Mouse (Mus musculus) lung, postnatal 0 days (tissue): ENCODE results near the gene S100b. TPM values are rescaled to one million over a fixed set of nuclear protein-coding genes. Genes with fewer than 3 reads are reported as not detected.

Experiments used
- ATAC-seq: fragments of 200-750 bp; cut with Nextera tagmentation; 2 replicates; pipeline ENCODE4 v1.8.0; 2017; ENCODE audit warnings: moderate library complexity
- DNase-seq: peaks from one replicate; pipeline ENCODE4 v3.0.0-alpha.2; 2016; ENCODE audit warnings: low spot score
- H3K27ac ChIP-seq: fragments of 300-500 bp; sonication (generic); 2 replicates; pipeline ENCODE4 v1.5.1; 2014; ENCODE audit warnings: antibody characterized with exemption, mild to moderate bottlenecking, low read length, mixed read lengths
- H3K27me3 ChIP-seq: fragments of 300-500 bp; sonication (generic); replicated peaks from 2 replicates; pipeline ENCODE4 v1.6.1; 2014; ENCODE audit warnings: low read length, mixed read lengths; ENCODE audit not compliant: insufficient read depth
- H3K36me3 ChIP-seq: fragments of 300-500 bp; sonication (generic); 2 replicates; pipeline ENCODE4 v1.6.1; 2014; ENCODE audit warnings: low read length, mixed read lengths; ENCODE audit not compliant: insufficient read depth
- H3K4me1 ChIP-seq: fragments of 300-500 bp; sonication (generic); 2 replicates; pipeline ENCODE4 v1.6.1; 2014; ENCODE audit warnings: antibody characterized with exemption, low read depth, low read length, mixed read lengths; ENCODE audit not compliant: insufficient read depth
- H3K4me2 ChIP-seq: fragments of 300-500 bp; sonication (generic); replicated peaks from 2 replicates; pipeline ENCODE4 v1.6.1; 2014; ENCODE audit warnings: low read depth, mild to moderate bottlenecking, low read length, moderate library complexity, mixed read lengths
- H3K4me3 ChIP-seq: fragments of 300-500 bp; sonication (generic); 2 replicates; pipeline ENCODE4 v1.5.1; 2014; ENCODE audit warnings: low read depth, low read length
- H3K9ac ChIP-seq: fragments of 300-500 bp; sonication (generic); replicated peaks from 2 replicates; pipeline ENCODE4 v1.6.1; 2014; ENCODE audit warnings: low read depth, mild to moderate bottlenecking
- H3K9me3 ChIP-seq: fragments of 300-500 bp; sonication (generic); 2 replicates; pipeline ENCODE4 v1.6.1; 2016; ENCODE audit warnings: low read length, mixed read lengths
- CTCF ChIP-seq: IDR thresholded peaks from 2 replicates; pipeline ENCODE4 v1.5.1; 2016; ENCODE audit warnings: antibody characterized with exemption, mild to moderate bottlenecking
- EP300 ChIP-seq: IDR thresholded peaks from 2 replicates; pipeline ENCODE4 v1.6.1; 2016; ENCODE audit warnings: antibody characterized with exemption, mild to moderate bottlenecking, control low read depth
- WGBS: fragments of 180-500 bp; shearing (Covaris S2); extraction: QIAGEN DNeasy Blood & Tissue Kit; methylation state at CpG from one replicate; pipeline ENCODE4 v1.1.7; 2014; 5-methylcytosine and 5-hydroxymethylcytosine counted together
- polyA plus RNA-seq: library from polyadenylated mRNA; unstranded; fragments of >200 nt; fragmentation: Nextera tagmentation; extraction: Ambion mirVana; gene quantifications from 2 replicates; pipeline ENCODE4 v1.2.1, GENCODE M21; 2015

Gene S100b
- polyA plus RNA-seq, 1 experiment from 2014 or later, result 1.9 TPM

GRCm38 (mm10) chr10:76262431-76262830 is 8.8 kb downstream of the S100b start:
- H3K9me3 ChIP-seq, result no peaks in the 10 kb centered on the region
- no peak overlapping the region for H3K4me3 ChIP-seq
- no peak overlapping the region for H3K4me2 ChIP-seq
- H3K36me3 ChIP-seq, result peaks cover 10% of the 10 kb centered on the region; the same call in 1 of the 2 replicates
- peaks cover 6% of the 10 kb centered on the region; the same call in 1 of the 2 replicates for H3K4me1 ChIP-seq
- H3K27ac ChIP-seq, result 0 out of 2 replicates have a peak overlapping the region, but pooled peaks have one; percentile 47
- DNase-seq, result peak; percentile 28
- TF ChIP-seq CTCF (peak; percentile 23; the same call in 1 of the 2 replicates), EP300 (no peak)
- no peak overlapping the region for H3K9ac ChIP-seq
- 49% methylated on average over 4 of the region's 4 CpGs for WGBS
- no peaks in the 10 kb centered on the region for H3K27me3 ChIP-seq
- ATAC-seq, result no peak

GRCm38 (mm10) chr10:76271238-76271637 is 17.6 kb downstream of the S100b start:
- 36% methylated on average over 8 of the region's 8 CpGs for WGBS
- Histone ChIP-seq H3K27ac (no peak overlapping the region), H3K27me3 (no peaks in the 10 kb centered on the region), H3K36me3 (peaks cover 40% of the 10 kb centered on the region; the same call in 1 of the 2 replicates), H3K9me3 (no peaks in the 10 kb centered on the region), H3K9ac (no peak overlapping the region), H3K4me1 (no peaks in the 10 kb centered on the region), H3K4me2 (no peak overlapping the region), H3K4me3 (no peak overlapping the region)
- DNase-seq (peak; percentile 55), ATAC-seq (peak; percentile 61)
- TF ChIP-seq EP300 (no peak), CTCF (peak; percentile 81)

GRCm38 (mm10) chr10:76275256-76275655 is 21.6 kb downstream of the S100b start:
- peaks cover 30% of the 10 kb centered on the region for H3K36me3 ChIP-seq
- 82% methylated on average over 10 of the region's 10 CpGs for WGBS

GRCm38 (mm10) chr10:76278541-76279097 is 25.0 kb downstream of the S100b start:
- DNase-seq, result no peak
- ATAC-seq, result no peak
- no peaks in the 10 kb centered on the region for H3K27me3 ChIP-seq
- no peaks in the 10 kb centered on the region for H3K4me1 ChIP-seq
- H3K4me3 ChIP-seq, result no peak overlapping the region
- no peaks in the 10 kb centered on the region for H3K9me3 ChIP-seq
- peaks cover 31% of the 10 kb centered on the region for H3K36me3 ChIP-seq
- TF ChIP-seq EP300 (no peak), CTCF (no peak)
- H3K27ac ChIP-seq, result no peak overlapping the region
- H3K4me2 ChIP-seq, result no peak overlapping the region
- H3K9ac ChIP-seq, result no peak overlapping the region
- 72% methylated on average over 5 of the region's 5 CpGs for WGBS

More at GRCm38 (mm10) chr10:76275256-76275655, 21.6 kb downstream of the S100b start:
- Histone ChIP-seq H3K27me3 (no peaks in the 10 kb centered on the region), H3K27ac (no peak overlapping the region), H3K9me3 (no peaks in the 10 kb centered on the region), H3K4me2 (no peak overlapping the region), H3K4me1 (no peaks in the 10 kb centered on the region), H3K9ac (no peak overlapping the region), H3K4me3 (no peak overlapping the region)
- no peak for ATAC-seq
- TF ChIP-seq EP300, result no peak
- TF ChIP-seq CTCF, result no peak
- DNase-seq, result no peak

- WGBS, result 43% methylated on average over 11 of the region's 11 CpGs
- Histone ChIP-seq H3K27ac (peak overlapping the region; percentile 76), H3K4me3 (no peak overlapping the region), H3K9me3 (no peaks in the 10 kb centered on the region), H3K4me1 (no peaks in the 10 kb centered on the region; the same call in 1 of the 2 replicates), H3K36me3 (peaks cover 19% of the 10 kb centered on the region; the same call in 1 of the 2 replicates), H3K9ac (no peak overlapping the region), H3K4me2 (no peak overlapping the region), H3K27me3 (no peaks in the 10 kb centered on the region)
- peak; percentile 83 for DNase-seq
- TF ChIP-seq CTCF (no peak), EP300 (peak; percentile 84)
- ATAC-seq, result peak; percentile 91
Measured at GRCm38 (mm10) chr10:76288268-76288993, 34.8 kb downstream of the S100b start.

GRCm38 (mm10) chr10:76289052-76289451 is 35.4 kb downstream of the S100b start:
- TF ChIP-seq EP300 (no peak), CTCF (no peak)
- peaks cover 19% of the 10 kb centered on the region; the same call in 1 of the 2 replicates for H3K36me3 ChIP-seq
- WGBS, result 76% methylated on average over 5 of the region's 5 CpGs
- no peaks in the 10 kb centered on the region for H3K27me3 ChIP-seq
- H3K4me1 ChIP-seq, result no peaks in the 10 kb centered on the region; the same call in 1 of the 2 replicates
- H3K4me3 ChIP-seq, result no peak overlapping the region
- no peak overlapping the region for H3K9ac ChIP-seq
- ATAC-seq, result 0 out of 2 replicates have a peak, but pooled peaks have one; percentile 1
- H3K9me3 ChIP-seq, result no peaks in the 10 kb centered on the region
- DNase-seq, result no peak
- peak overlapping the region; percentile 76 for H3K27ac ChIP-seq
- H3K4me2 ChIP-seq, result no peak overlapping the region
